22 mouse cellular contexts compared by ENCODE assay signal in the genomic region with DNA sequence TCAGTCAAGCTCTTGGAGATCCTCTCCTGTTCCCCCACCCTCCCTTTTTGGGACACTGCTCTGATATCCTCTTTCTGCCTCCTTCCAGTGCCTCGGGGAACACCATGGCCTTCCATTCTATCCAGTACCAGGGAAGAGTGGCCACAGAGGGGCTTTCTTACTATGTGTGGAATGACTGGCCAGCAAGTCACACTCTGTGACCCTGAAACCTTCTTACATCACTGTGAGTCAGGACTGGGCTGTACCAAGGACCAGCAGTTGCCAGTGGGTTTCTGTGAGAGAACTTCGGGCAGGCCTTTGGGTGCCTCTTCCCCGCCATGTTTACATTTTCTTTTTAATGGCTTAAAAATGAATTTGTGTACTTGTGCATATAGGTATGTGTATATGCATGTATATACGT.
DNase-seq lines count a peak whose midpoint lies in the region; ATAC-seq lines count a peak whose summit lies in the region.
"Had no signal": no experiment of that assay in that cellular context is flagged by ENCODE, and none has a peak within 500 bp of the region (broad histone marks: within the 10 kb centered on the region; RNA-seq: fewer than 3 reads in every experiment).

No protein-coding gene starts in this region.

- no peak overlapping the region for H3K9ac ChIP-seq in hindbrain, embryonic 15.5 days
- H3K9ac ChIP-seq: embryonic facial prominence, embryonic 12.5 days; forebrain, embryonic 13.5 days; forebrain, embryonic 15.5 days; forebrain, postnatal 0 days had no signal

- H3K4me3 ChIP-seq in hindbrain, embryonic 15.5 days, result no peak overlapping the region
- no peak overlapping the region for H3K4me3 ChIP-seq in hindbrain, embryonic 10.5 days
- H3K4me3 ChIP-seq: embryonic facial prominence, embryonic 10.5 days; embryonic facial prominence, embryonic 12.5 days; forebrain, embryonic 13.5 days; forebrain, embryonic 15.5 days had no signal

- no peaks in the 10 kb centered on the region for H3K36me3 ChIP-seq in hindbrain, embryonic 15.5 days
- no peaks in the 10 kb centered on the region for H3K36me3 ChIP-seq in hindbrain, embryonic 10.5 days
- H3K36me3 ChIP-seq: embryonic facial prominence, embryonic 10.5 days; embryonic facial prominence, embryonic 12.5 days; forebrain, embryonic 15.5 days; G1E had no signal

- peaks cover 4% of the 10 kb centered on the region; the same call in 1 of the 2 replicates for H3K4me1 ChIP-seq in hindbrain, embryonic 15.5 days (replicated peaks)
- peaks cover 20% of the 10 kb centered on the region for H3K4me1 ChIP-seq in hindbrain, embryonic 10.5 days (replicated peaks)
- H3K4me1 ChIP-seq: embryonic facial prominence, embryonic 12.5 days; forebrain, embryonic 13.5 days had no signal

- peak; percentile 31 to 66 for DNase-seq in adrenal gland, adult (ENCODE audit: inconsistent age in 2 of 2, low spot score in 1 of 2)
- DNase-seq in adrenal gland, postnatal 10 days, result no peak
- DNase-seq in adrenal gland, postnatal 14 days, result peak; percentile 24
- no peak for DNase-seq in adrenal gland, postnatal 4 days (ENCODE audit: low spot score in 2 of 2)
- DNase-seq in hindbrain, embryonic 10.5 days (ENCODE audit: low spot score), result no peak
- DNase-seq: B cell, adult 2 months; cerebellum, adult 11-12 months; cerebellum, adult 2 months; cerebellum, adult 9-10 months; cerebellum, postnatal 10 days; cerebellum, postnatal 25 days; forebrain, postnatal 0 days had no signal

- no peak overlapping the region for H3K27ac ChIP-seq in hindbrain, embryonic 15.5 days (replicated peaks)
- H3K27ac ChIP-seq in hindbrain, embryonic 10.5 days, result no peak overlapping the region
- H3K27ac ChIP-seq: embryonic facial prominence, embryonic 10.5 days; embryonic facial prominence, embryonic 12.5 days; forebrain, embryonic 13.5 days; forebrain, embryonic 15.5 days had no signal

- H3K4me2 ChIP-seq in hindbrain, embryonic 15.5 days, result no peak overlapping the region
- H3K4me2 ChIP-seq: embryonic facial prominence, embryonic 12.5 days; forebrain, embryonic 13.5 days; forebrain, embryonic 15.5 days had no signal

- WGBS in hindbrain, embryonic 15.5 days, result 93% methylated on average over 4 of the region's 4 CpGs
- 94% methylated on average over 4 of the region's 4 CpGs for WGBS in hindbrain, embryonic 10.5 days

- no peaks in the 10 kb centered on the region for H3K9me3 ChIP-seq in hindbrain, embryonic 15.5 days
- H3K9me3 ChIP-seq in hindbrain, embryonic 10.5 days, result no peaks in the 10 kb centered on the region
- H3K9me3 ChIP-seq: embryonic facial prominence, embryonic 10.5 days; embryonic facial prominence, embryonic 12.5 days; forebrain, embryonic 13.5 days; forebrain, embryonic 15.5 days had no signal

- H3K27me3 ChIP-seq in hindbrain, embryonic 15.5 days, result no peaks in the 10 kb centered on the region
- H3K27me3 ChIP-seq in hindbrain, embryonic 10.5 days (ENCODE audit: insufficient read depth, poor library complexity, severe bottlenecking), result peaks cover 8% of the 10 kb centered on the region; the same call in 1 of the 2 replicates
- H3K27me3 ChIP-seq: CH12.LX; embryonic facial prominence, embryonic 12.5 days; forebrain, embryonic 15.5 days; Patski had no signal

- ATAC-seq in hindbrain, embryonic 15.5 days (ENCODE audit: low FRiP score, low read depth), result 0 out of 2 replicates have a peak, but pooled peaks have one; percentile 10
- ATAC-seq: activated CD4-positive, CD25-positive, alpha-beta regulatory T cell, adult 4 months; CD4-positive, CD25-positive, alpha-beta regulatory T cell, adult 4 months; forebrain, embryonic 13.5 days; forebrain, embryonic 15.5 days; forebrain, postnatal 0 days; Patski had no signal

Comparison
In these comparisons a context has a peak if more than half of its experiments do, and no peak if none do; other contexts are left out.
1. DNase-seq: peak in adrenal gland, adult (2 of 2) and adrenal gland, postnatal 14 days (single experiment); none in adrenal gland, postnatal 10 days (single experiment), adrenal gland, postnatal 4 days (0 of 2) and hindbrain, embryonic 10.5 days (single experiment).